Mouse (Mus musculus) lung, adult 2 months (tissue): ENCODE results near the gene Slc8a1.

Experiments used
- CTCF ChIP-seq: fragments of 200-500 bp; IDR thresholded peaks from 2 replicates; pipeline ENCODE4 v1.5.1; 2011; ENCODE audit warnings: mild to moderate bottlenecking, low read length, control low read depth; ENCODE audit not compliant: insufficient read depth
- POLR2A ChIP-seq: fragments of 200-500 bp; IDR thresholded peaks from 2 replicates; pipeline ENCODE4 v1.6.1; 2011; ENCODE audit warnings: low read depth, mild to moderate bottlenecking, control low read depth, low read length, borderline replicate concordance; ENCODE audit errors: extremely low read depth

- TF ChIP-seq CTCF (no peak), POLR2A (no peak)
Measured at GRCm38 (mm10) chr17:81740576-81740975, 2.4 kb upstream of the Slc8a1 start.
